Mouse (Mus musculus) heart, adult 9 months (tissue): Measurements from ENCODE around the gene Cers6.

Experiments used
- DNase-seq, 2 experiments: peaks; one replicate each; pipeline ENCODE4 v3.0.0; 2022; ENCODE audit warnings: low spot score in 2 of 2

Cers6 gene

GRCm38 (mm10) chr2:69015172-69015724 lies 154.0 kb downstream of the Cers6 start:
- no peak for DNase-seq

- DNase-seq: no peak
These were observed 154.6 kb downstream of the Cers6 start for GRCm38 (mm10) chr2:69015822-69016221.

- no peak for DNase-seq
These were observed 157.9 kb downstream of the Cers6 start for GRCm38 (mm10) chr2:69019026-69019565.

DNA sequence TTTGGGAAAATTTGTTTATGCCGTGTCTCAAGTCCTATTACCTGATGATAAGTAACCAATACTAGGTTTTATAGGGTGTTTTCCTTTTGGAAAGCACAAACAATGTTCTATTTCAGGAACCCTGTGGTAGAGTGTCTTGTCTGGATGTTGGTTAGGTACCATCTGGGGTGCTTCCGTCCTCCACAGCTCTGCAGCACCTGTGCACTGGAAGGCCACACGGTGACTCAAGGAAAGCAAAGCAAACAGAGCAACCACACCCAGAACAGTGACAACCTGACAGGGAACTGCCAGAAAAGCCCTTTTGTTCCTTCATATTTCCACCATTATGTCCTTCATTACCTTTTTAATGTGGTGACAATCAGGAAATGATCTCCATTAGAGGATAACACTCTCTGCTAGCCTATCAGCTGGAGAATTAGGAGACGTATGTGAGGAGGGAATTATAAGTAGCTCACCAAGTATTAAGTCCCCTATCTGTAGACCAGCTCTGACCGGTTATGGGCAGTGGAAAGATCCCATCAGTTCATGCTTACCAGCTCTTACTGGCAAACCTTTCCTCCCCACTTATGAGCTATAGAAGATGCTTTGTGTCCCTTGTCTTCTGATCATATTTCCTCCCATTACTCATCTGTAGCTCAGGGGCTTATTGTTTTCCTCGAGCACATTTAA lies 158.7 kb downstream of the Cers6 start:
- DNase-seq: no peak

DNA sequence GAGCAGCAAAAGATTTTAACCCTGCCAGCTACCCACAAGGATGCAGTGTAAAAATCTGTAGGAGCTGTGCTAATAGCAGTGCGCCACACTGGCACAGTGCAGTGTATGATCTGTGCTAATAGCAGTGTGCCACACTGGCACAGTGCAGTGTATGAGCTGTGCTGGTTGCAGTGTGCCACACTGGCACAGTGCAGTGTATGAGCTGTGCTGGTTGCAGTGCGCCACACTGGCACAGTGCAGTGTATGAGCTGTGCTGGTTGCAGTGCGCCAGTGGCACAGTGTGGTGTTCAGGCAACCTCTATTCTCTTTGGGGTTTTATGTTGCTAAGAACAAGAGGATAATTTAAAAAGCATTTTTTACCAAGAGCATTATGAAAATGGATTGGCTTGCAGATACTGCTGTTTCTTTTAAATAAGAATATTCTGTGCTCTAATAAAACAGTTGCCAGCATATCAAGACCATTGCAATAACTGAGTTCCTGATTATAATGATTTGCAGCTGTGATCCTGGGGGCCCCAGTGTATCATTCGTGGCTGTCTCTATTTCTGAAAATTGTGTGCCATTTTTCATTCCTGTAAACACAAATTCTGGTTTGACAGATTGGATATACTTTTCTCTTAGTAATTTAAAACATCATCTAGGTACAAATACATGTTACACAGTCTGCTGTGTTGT lies 159.5 kb downstream of the Cers6 start:
- no peak for DNase-seq

DNA sequence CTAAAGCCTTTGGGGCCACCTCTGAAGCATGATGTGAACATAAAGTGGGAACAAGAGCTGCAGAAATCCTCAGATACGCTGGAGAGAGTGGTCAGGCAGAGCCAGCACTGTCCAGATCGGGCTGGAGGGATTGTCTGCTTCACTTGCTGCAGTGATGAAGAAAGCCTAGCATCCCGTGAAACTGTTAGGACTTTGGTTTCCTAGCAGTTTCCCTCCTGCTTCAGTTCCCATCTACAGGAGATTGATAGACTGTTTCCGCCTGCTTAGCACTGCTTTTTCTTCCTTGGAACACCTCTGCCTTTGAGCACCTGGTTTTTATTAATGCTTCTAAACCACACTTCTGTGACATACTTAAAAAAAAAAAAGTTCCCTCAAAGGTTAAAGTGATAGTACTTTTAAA lies 160.3 kb downstream of the Cers6 start:
- no peak for DNase-seq

- no peak for DNase-seq
These were observed 163.6 kb downstream of the Cers6 start for GRCm38 (mm10) chr2:69024856-69025255.

DNA sequence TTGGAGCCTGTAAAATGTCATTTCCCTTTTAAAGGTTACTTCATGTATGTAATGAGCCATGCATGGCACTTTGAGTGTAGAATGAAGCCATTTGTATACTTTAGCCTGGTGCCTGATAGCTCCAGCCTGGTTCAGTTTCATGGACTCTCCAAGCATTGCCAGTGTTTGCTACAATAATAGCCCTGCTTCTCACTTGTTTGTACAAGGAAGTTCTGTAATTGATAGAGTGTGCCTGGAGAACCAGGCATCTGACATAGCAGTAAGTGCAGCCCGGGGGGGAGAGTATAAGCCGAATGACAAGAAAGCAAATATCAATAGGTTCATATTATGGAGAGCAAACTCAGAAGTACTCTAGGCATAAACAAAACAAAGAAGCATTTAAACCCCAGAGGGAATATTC lies 171.3 kb downstream of the Cers6 start:
- DNase-seq: no peak

DNA sequence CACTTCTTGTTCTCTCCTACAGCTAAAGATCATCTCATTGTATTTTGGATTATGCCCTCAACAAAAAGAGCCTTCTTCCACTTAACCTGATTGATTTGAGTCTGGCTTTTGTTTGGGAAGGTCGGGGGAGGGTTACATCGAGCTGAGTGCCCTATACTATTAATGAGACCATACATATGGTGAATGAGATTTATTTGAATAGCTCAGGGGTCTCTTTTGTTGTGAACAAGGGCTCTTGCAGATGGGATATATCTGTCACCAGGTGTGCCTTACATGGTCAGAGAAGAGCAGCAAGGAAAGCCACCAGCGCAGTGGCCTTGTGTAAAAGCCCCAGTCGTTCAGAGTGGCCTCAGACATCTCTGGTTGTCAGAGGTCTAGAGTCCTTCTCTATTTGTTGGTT lies 174.2 kb downstream of the Cers6 start:
- DNase-seq: no peak

DNA sequence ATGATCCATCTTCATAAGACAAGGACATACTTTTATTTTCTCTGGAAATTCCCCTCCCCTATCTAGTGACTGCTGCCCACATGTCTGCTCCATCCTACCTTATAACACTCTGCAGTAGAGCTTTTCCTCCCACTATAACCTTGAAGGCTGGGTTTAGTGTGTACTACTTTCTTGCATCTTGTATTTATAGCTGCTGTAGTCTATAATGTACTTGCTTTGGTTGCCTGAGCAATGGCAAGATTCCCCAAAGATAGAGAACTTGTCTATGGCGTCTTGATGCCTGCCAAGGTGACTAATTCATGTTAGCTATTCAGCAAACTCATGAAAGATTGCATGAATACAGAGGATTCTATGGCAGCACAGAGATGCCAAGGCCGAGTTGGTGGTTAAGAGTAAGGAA lies 176.1 kb downstream of the Cers6 start:
- no peak for DNase-seq

DNA sequence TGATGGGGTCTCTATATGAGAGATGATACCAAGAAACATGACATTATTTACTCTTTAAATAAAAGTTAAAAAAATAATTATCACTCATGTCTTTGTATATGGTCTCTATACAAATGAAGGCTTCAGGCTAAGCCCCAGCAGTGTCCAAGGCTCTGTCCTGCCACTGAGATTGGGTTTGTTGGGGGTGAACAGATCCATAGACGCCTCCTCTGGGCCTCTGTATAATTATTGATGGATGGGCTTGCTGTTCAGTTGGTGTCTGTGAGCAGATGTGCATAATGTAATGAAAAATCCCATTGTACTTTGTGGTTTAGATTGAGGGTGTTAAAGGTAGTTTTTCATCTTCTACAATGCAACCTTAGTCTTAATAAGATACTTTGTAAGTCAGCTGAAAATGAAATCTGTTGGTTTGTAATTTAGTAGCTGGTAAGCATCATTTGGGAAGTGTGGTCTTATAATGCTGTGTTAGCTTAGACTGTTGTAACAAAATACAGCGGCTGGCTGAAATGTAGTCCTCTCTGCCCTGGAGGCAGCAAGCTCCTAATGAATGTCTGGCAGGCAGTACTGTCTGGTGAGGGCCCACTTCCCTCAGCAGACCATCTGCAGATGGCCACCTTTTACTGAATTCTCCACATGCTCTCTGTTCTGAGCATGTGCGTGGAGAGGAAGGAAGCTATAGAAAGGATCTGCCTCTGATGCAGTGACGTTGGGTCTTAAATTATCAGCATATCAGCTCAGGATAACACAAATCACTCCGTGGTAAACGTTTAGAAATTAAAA lies 181.3 kb downstream of the Cers6 start:
- DNase-seq: no peak

- peak; percentile 24 to 28 for DNase-seq
These were observed 182.3 kb downstream of the Cers6 start for GRCm38 (mm10) chr2:69043431-69044118.

- DNase-seq: no peak
These were observed 184.7 kb downstream of the Cers6 start for GRCm38 (mm10) chr2:69045926-69046325.

GRCm38 (mm10) chr2:69047297-69047696 lies 186.1 kb downstream of the Cers6 start:
- no peak for DNase-seq

- DNase-seq: no peak
These were observed 186.6 kb downstream of the Cers6 start for GRCm38 (mm10) chr2:69047805-69048204.

DNA sequence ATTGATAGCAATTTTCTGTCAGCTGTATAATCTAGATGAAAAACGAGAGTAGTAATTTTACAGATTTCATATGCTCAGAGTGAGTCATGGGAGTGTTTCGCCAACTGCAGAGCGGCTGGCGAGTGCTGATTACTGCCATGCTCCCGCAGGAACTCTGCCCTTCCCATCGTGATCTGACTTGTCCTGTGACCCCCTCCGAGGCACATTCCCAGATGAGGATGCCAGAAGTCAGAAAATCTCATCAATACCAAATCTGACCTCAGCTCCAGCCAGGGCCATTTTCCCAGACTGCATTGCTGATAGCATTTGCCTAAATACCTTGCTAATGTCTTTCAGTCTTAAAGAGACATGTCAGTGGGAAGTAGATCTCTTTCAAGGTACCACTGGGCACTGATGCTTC lies 187.9 kb downstream of the Cers6 start:
- DNase-seq: no peak

DNA sequence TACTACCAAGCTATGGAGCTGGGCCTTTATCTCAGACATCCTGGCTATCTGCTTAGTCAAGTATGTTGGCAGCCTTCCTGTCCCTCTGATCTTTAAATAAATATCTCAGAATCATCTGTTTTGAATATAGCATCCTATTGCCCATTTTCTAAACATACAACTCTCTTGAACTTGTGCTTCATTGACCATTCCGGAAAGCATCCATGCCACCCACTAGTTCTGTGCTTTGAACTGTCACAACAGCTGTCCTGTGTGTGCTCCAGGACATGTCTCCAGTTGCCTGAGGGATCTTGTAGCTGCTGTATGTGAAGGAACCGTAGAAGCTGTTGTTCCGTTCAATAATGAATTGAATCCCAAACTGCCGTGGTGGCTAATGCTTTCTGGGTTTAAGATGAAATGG lies 188.9 kb downstream of the Cers6 start:
- DNase-seq: no peak

- DNase-seq: no peak
These were observed 190.4 kb downstream of the Cers6 start for GRCm38 (mm10) chr2:69051596-69051995.

GRCm38 (mm10) chr2:69053210-69053858 lies 192.1 kb downstream of the Cers6 start:
- DNase-seq: no peak

GRCm38 (mm10) chr2:69054279-69054678 lies 193.0 kb downstream of the Cers6 start:
- peak; percentile 82 to 91 for DNase-seq

GRCm38 (mm10) chr2:69055174-69055573 lies 193.9 kb downstream of the Cers6 start:
- DNase-seq: no peak
